Mouse (Mus musculus): ENCODE data around the gene Olfr391-ps. TPM values are rescaled to one million over a fixed set of nuclear protein-coding genes. Genes with fewer than 3 reads are reported as not detected.

The Olfr391-ps gene
- not detected in 2 replicates for polyA plus RNA-seq (2016; fragmentation: Nextera tagmentation; extraction: Ambion mirVana)

DNA sequence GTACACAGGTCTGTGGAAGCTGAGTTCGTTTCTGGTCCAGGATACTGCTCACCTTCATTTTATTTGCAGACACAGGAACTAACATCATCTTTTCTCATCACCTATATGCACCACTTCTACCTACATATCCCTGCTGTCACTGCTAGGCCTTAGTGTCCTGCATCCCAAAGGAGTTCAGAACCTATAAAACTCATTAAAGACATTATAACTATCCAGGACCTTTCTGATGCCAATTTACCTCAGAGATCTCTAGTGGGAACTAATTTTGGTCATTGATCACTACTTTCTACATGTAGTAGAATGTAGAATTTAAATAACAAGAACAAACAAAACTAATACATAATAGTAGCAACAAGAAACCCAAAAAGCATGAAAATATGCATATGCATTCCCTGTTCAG is at the start of gene Olfr391-ps:
Gene Olfr391-ps (minus strand): TSS at position 101 of the 400 bp plus-strand sequence.
- DNase-seq (ENCODE audit: low spot score): no peak
- H3K27ac ChIP-seq (replicated peaks): no peak within 1 kb of the TSS

DNA sequence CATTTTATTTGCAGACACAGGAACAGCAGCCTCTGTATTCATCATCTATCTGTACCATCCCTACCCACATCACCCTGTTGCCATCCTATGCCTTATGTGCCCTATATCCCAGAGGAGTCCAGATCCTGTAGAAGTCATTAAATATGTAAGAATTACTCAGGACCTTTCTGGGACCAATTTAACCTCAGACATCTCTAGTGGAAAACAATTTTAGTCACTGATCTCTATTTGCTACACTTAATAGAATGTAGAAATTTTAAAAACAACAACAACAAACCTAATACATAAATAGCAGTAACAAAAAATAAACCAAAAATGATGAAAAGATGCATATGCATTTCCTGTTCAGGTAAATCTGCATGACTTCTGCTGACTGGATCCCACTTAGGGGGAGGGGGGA is 48.5 kb upstream of the Olfr391-ps start, which contains the start of gene Olfr393:
Gene Olfr393 (minus strand): TSS at position 101 of the 400 bp plus-strand sequence.
- H3K36me3 ChIP-seq: no peaks in the 10 kb centered on the region
- no peaks in the 10 kb centered on the region for H3K4me1 ChIP-seq
- no peak for DNase-seq (ENCODE audit: low spot score)
- H3K27me3 ChIP-seq (ENCODE audit: low read depth, poor library complexity, severe bottlenecking): no peaks in the 10 kb centered on the region
- no peak within 1 kb of the TSS for H3K27ac ChIP-seq (replicated peaks)
- H3K4me3 ChIP-seq: no peak within 1 kb of the TSS
- H3K9me3 ChIP-seq (replicated peaks): peaks cover 31% of the 10 kb centered on the region

More for the DNA sequence above, at the start of gene Olfr391-ps:
- H3K4me3 ChIP-seq: no peak within 1 kb of the TSS
- peaks cover 17% of the 10 kb centered on the region; the same call in 1 of the 2 replicates for H3K9me3 ChIP-seq (replicated peaks)
- no peaks in the 10 kb centered on the region for H3K27me3 ChIP-seq (ENCODE audit: low read depth, poor library complexity, severe bottlenecking)
- H3K4me1 ChIP-seq: no peaks in the 10 kb centered on the region
- H3K36me3 ChIP-seq: no peaks in the 10 kb centered on the region
- WGBS: 40% methylated on average over 1 of the region's 1 CpGs

DNA sequence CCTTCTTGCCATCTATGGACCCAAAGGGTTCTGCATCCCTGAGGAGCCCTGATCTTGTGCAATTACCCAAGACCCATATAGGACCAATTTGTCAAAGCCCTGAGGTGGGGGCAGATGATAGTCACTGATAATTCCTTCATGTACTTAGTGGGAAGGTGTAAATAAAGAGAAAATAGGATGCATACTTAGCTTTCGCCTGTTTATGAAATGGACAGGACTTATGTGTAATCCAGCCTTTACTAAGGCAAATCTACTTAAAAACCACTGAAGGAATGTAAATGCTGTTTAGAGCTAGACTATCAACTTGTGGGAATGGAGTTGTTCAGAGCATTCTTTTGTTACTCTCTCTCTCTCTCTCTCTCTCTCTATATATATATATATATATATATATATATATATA is 14.1 kb upstream of the Olfr391-ps start, which contains the start of gene Olfr392:
Gene Olfr392 (minus strand): TSS at position 101 of the 400 bp plus-strand sequence.
- Histone ChIP-seq H3K36me3 (no peaks in the 10 kb centered on the region), H3K27me3 (ENCODE audit: low read depth, poor library complexity, severe bottlenecking) (no peaks in the 10 kb centered on the region), H3K27ac (replicated peaks) (no peak within 1 kb of the TSS), H3K4me3 (no peak within 1 kb of the TSS), H3K9me3 (replicated peaks) (peaks cover 34% of the 10 kb centered on the region), H3K4me1 (no peaks in the 10 kb centered on the region)
- WGBS: 100% methylated on average over 1 of the region's 1 CpGs
- DNase-seq (ENCODE audit: low spot score): no peak

DNA sequence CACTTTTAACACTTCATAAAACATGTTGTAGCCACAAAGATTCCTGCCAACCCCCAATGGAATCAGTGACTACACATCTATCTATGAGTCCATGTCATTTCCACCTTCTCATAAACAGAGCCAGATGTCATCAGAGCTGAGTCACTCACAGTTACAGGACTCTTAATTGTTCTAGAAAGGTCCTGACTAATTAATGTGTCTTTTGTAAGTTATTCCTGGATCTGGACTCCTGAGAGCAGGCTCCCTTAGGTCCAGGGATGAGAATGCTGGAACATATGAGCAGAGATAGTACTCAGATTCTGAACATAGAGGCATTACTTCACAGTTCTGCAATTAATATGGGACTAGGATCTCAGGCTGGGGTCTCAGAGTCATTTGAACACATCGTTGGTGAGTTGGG is 20.2 kb downstream of the Olfr391-ps start, which contains the start of gene Olfr390:
Gene Olfr390 (plus strand): TSS at position 301 of the 400 bp plus-strand sequence.
- no peaks in the 10 kb centered on the region for H3K4me1 ChIP-seq
- H3K27me3 ChIP-seq (ENCODE audit: low read depth, poor library complexity, severe bottlenecking): no peaks in the 10 kb centered on the region
- H3K27ac ChIP-seq (replicated peaks): no peak within 1 kb of the TSS
- 77% methylated on average over 1 of the region's 1 CpGs for WGBS
- H3K9me3 ChIP-seq (replicated peaks): peaks cover 26% of the 10 kb centered on the region
- DNase-seq (ENCODE audit: low spot score): no peak
- H3K36me3 ChIP-seq: no peaks in the 10 kb centered on the region
- H3K4me3 ChIP-seq: no peak within 1 kb of the TSS

DNA sequence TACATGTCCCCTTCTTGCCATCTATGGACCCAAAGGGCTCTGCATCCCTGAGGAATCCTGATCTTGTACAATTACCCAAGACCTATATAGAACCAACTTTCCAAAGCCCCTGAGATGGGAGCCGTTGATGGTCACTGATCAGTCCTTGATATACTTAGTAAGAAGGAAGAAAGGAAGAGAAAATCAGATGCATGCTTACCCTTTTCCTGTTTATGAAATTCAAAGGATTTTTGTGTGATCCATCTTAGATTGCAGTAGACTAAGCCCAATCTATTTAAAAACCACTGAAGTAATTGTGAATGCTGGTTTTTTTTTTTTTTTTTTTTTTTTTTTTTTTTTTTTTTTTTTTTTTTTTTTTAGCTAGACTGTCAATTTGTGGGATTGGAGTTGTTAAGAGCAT is 22.2 kb downstream of the Olfr391-ps start, which contains the start of gene Olfr389:
Gene Olfr389 (minus strand): TSS at position 101 of the 400 bp plus-strand sequence.
- H3K4me1 ChIP-seq: no peaks in the 10 kb centered on the region
- no peaks in the 10 kb centered on the region for H3K36me3 ChIP-seq
- WGBS: 87% methylated on average over 1 of the region's 1 CpGs
- H3K27ac ChIP-seq (replicated peaks): no peak within 1 kb of the TSS
- peaks cover 11% of the 10 kb centered on the region; the same call in 1 of the 2 replicates for H3K9me3 ChIP-seq (replicated peaks)
- H3K4me3 ChIP-seq: no peak within 1 kb of the TSS
- no peak for DNase-seq (ENCODE audit: low spot score)
- no peaks in the 10 kb centered on the region for H3K27me3 ChIP-seq (ENCODE audit: low read depth, poor library complexity, severe bottlenecking)

DNA sequence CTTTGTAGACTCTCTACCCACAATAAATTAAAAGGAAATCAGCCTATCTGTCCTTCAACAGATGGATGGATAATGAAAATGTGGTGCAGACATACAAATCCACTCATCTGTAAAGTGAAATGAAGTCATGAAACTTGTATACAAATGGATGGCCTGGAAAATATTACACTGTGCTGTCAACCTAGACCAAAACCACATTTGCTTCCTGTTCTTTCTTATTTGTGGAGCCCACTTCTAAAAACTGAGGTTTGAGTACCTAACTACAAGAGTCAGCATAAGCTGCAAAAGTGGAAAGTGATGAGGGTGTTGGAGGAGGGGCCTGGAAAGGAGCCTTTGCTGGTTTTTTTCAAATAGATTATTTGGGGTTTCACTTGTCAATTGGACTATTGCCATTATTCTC is 43.7 kb downstream of the Olfr391-ps start:
- DNase-seq (ENCODE audit: low spot score): no peak

More for the DNA sequence above, 43.7 kb downstream of the Olfr391-ps start:
- Histone ChIP-seq H3K9me3 (replicated peaks) (peaks cover 56% of the 10 kb centered on the region), H3K27ac (replicated peaks) (no peak overlapping the region), H3K4me1 (no peaks in the 10 kb centered on the region), H3K4me3 (no peak overlapping the region), H3K36me3 (no peaks in the 10 kb centered on the region), H3K27me3 (ENCODE audit: low read depth, poor library complexity, severe bottlenecking) (no peaks in the 10 kb centered on the region)

Other genes with a start within 250 kb of the Olfr391-ps start
- not detected in 2 replicates for gene Olfr385, start 210.0 kb downstream of the Olfr391-ps start, polyA plus RNA-seq (2016; fragmentation: Nextera tagmentation; extraction: Ambion mirVana)
- not detected in 2 replicates for gene Olfr384, start 204.5 kb downstream of the Olfr391-ps start, polyA plus RNA-seq (2016; fragmentation: Nextera tagmentation; extraction: Ambion mirVana)
- gene Zfp735, start 114.3 kb downstream of the Olfr391-ps start, polyA plus RNA-seq (2016; fragmentation: Nextera tagmentation; extraction: Ambion mirVana): not detected in 2 replicates
- gene Olfr389, start 22.3 kb downstream of the Olfr391-ps start, polyA plus RNA-seq (2016; fragmentation: Nextera tagmentation; extraction: Ambion mirVana): not detected in 2 replicates
- not detected in 2 replicates for gene Olfr390, start 20.1 kb downstream of the Olfr391-ps start, polyA plus RNA-seq (2016; fragmentation: Nextera tagmentation; extraction: Ambion mirVana)
- not detected in 2 replicates for gene Olfr392, start 14.0 kb upstream of the Olfr391-ps start, polyA plus RNA-seq (2016; fragmentation: Nextera tagmentation; extraction: Ambion mirVana)
- not detected in 2 replicates for gene Olfr393, start 48.4 kb upstream of the Olfr391-ps start, polyA plus RNA-seq (2016; fragmentation: Nextera tagmentation; extraction: Ambion mirVana)
- gene Olfr394, start 87.7 kb upstream of the Olfr391-ps start, polyA plus RNA-seq (2016; fragmentation: Nextera tagmentation; extraction: Ambion mirVana): not detected in 2 replicates
- not detected in 2 replicates for gene Olfr395, start 106.2 kb upstream of the Olfr391-ps start, polyA plus RNA-seq (2016; fragmentation: Nextera tagmentation; extraction: Ambion mirVana)
- not detected in 2 replicates for gene Olfr23, start 133.6 kb upstream of the Olfr391-ps start, polyA plus RNA-seq (2016; fragmentation: Nextera tagmentation; extraction: Ambion mirVana)
- gene Olfr397, start 157.8 kb upstream of the Olfr391-ps start, polyA plus RNA-seq (2016; fragmentation: Nextera tagmentation; extraction: Ambion mirVana): not detected in 2 replicates
- not detected in 2 replicates for gene Olfr398, start 187.4 kb upstream of the Olfr391-ps start, polyA plus RNA-seq (2016; fragmentation: Nextera tagmentation; extraction: Ambion mirVana)

Measured in midbrain, embryonic 10.5 days (tissue).